Mouse (Mus musculus) heart, embryonic 14.5 days (tissue): ENCODE measurements around the gene Tmprss3. TPM values are rescaled to one million over a fixed set of nuclear protein-coding genes. Genes with fewer than 3 reads are reported as not detected.

ENCODE experiments used
- ATAC-seq: fragments of 200-750 bp; cut with Nextera tagmentation; 2 replicates; pipeline ENCODE4 v1.8.0; 2017; ENCODE audit warnings: low read depth, moderate TSS enrichment; ENCODE audit not compliant: insufficient number of reproducible peaks, insufficient read depth, low FRiP score
- H3K27ac ChIP-seq, 2 experiments: fragments of 200-500 bp in 1 of 2; fragments of 300-500 bp in 1 of 2; sonication (generic) in 1 of 2; replicated peaks in 1 of 2; 2 replicates each; pipeline ENCODE4 v1.5.1; 2012 to 2014; ENCODE audit warnings: low read depth in 2 of 2, low read length in 2 of 2, control low read depth in 1 of 2, mild to moderate bottlenecking in 1 of 2, mixed read lengths in 1 of 2; ENCODE audit not compliant: control insufficient read depth in 1 of 2, insufficient read depth in 1 of 2
- H3K27me3 ChIP-seq: fragments of 300-500 bp; sonication (generic); 2 replicates; pipeline ENCODE4 v1.6.1; 2014; ENCODE audit warnings: mild to moderate bottlenecking, low read length, control low read depth; ENCODE audit not compliant: control insufficient read depth, insufficient read depth
- H3K36me3 ChIP-seq: fragments of 300-500 bp; sonication (generic); 2 replicates; pipeline ENCODE4 v1.6.1; 2014; ENCODE audit warnings: mild to moderate bottlenecking, control low read depth, low read length, mixed read lengths; ENCODE audit not compliant: control insufficient read depth, insufficient read depth
- H3K4me1 ChIP-seq, 2 experiments: fragments of 200-500 bp in 1 of 2; fragments of 300-500 bp in 1 of 2; sonication (generic) in 1 of 2; 2 replicates each; pipeline ENCODE4 v1.6.1; 2012 to 2014; ENCODE audit warnings: low read length in 2 of 2, control low read depth in 1 of 2, mixed read lengths in 1 of 2; ENCODE audit not compliant: control insufficient read depth in 2 of 2, insufficient read depth in 2 of 2
- H3K4me2 ChIP-seq: fragments of 300-500 bp; sonication (generic); 2 replicates; pipeline ENCODE4 v1.6.1; 2014; ENCODE audit warnings: mild to moderate bottlenecking, low read length
- H3K4me3 ChIP-seq, 2 experiments: fragments of 200-500 bp in 1 of 2; fragments of 300-500 bp in 1 of 2; sonication (generic) in 1 of 2; 2 replicates each; pipeline ENCODE4 v1.5.1; 2012 to 2014; ENCODE audit warnings: low read length in 2 of 2, mild to moderate bottlenecking in 2 of 2, control low read depth in 1 of 2, low read depth in 1 of 2, moderate library complexity in 1 of 2; ENCODE audit not compliant: control insufficient read depth in 1 of 2, insufficient read depth in 1 of 2
- H3K9ac ChIP-seq: fragments of 300-500 bp; sonication (generic); 2 replicates; pipeline ENCODE4 v1.6.1; 2014; ENCODE audit warnings: mild to moderate bottlenecking, low read length
- H3K9me3 ChIP-seq: fragments of 300-500 bp; sonication (generic); 2 replicates; pipeline ENCODE4 v1.6.1; 2016; ENCODE audit warnings: low read length, control low read depth; ENCODE audit not compliant: control insufficient read depth
- WGBS: fragments of 180-500 bp; shearing (Covaris S2); extraction: QIAGEN DNeasy Blood & Tissue Kit; methylation state at CpG from one replicate; pipeline ENCODE4 v1.1.7; 2014; 5-methylcytosine and 5-hydroxymethylcytosine counted together
- polyA plus RNA-seq: library from polyadenylated mRNA; unstranded; fragments of >200 nt; fragmentation: Nextera tagmentation; extraction: Ambion mirVana; gene quantifications from 2 replicates; pipeline ENCODE4 v1.2.1, GENCODE M21; 2014

Gene Tmprss3
- polyA plus RNA-seq, 1 experiment from 2014 or later = 0.09 TPM

- H3K27ac ChIP-seq = no peak overlapping the region
- ATAC-seq = no peak
- H3K9me3 ChIP-seq = no peaks in the 10 kb centered on the region
- H3K27me3 ChIP-seq = no peaks in the 10 kb centered on the region
- H3K36me3 ChIP-seq = no peaks in the 10 kb centered on the region
- H3K9ac ChIP-seq = no peak overlapping the region
- H3K4me1 ChIP-seq = no peaks in the 10 kb centered on the region
- whole genome bisulfite sequencing = 83% methylated on average over 4 of the region's 4 CpGs
- H3K4me2 ChIP-seq = no peak overlapping the region
- no peak overlapping the region for H3K4me3 ChIP-seq
Observed at GRCm38 (mm10) chr17:31181490-31181889, 17.3 kb downstream of the Tmprss3 start.

- Histone ChIP-seq H3K4me1 (no peaks in the 10 kb centered on the region), H3K4me3 (no peak overlapping the region), H3K9me3 (0 out of 2 replicates have a peak, but pooled peaks cover 2% of the 10 kb centered on the region), H3K9ac (no peak overlapping the region), H3K4me2 (no peak overlapping the region), H3K27me3 (no peaks in the 10 kb centered on the region), H3K36me3 (no peaks in the 10 kb centered on the region), H3K27ac (no peak overlapping the region)
- WGBS = 84% methylated on average over 4 of the region's 4 CpGs
- ATAC-seq = no peak
Observed at GRCm38 (mm10) chr17:31176321-31176720, 22.5 kb downstream of the Tmprss3 start.

DNA sequence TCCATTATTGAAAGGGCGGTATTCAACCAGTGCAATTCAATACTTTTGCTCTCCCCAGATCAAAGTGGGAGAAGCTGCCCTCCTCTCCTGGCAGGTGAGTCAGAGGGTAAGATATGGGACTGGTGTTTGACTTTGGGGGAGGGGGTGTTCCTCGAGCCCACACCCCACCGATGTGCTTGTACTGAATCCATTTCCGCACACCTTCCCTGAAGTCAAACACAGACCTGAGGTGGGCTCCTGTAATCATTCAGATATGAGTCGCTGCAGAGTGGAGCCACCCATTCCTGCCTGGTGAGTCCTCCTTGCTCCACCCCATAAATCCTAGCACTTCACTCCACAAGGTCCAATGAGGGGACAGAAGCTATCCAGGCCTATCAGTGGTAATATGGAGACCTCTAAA lies 29.0 kb downstream of the Tmprss3 start:
- Histone ChIP-seq H3K27me3 (no peaks in the 10 kb centered on the region), H3K4me3 (no peak overlapping the region), H3K4me1 (no peaks in the 10 kb centered on the region), H3K36me3 (no peaks in the 10 kb centered on the region), H3K9me3 (0 out of 2 replicates have a peak, but pooled peaks cover 2% of the 10 kb centered on the region), H3K4me2 (no peak overlapping the region), H3K27ac (no peak overlapping the region), H3K9ac (no peak overlapping the region)
- WGBS = 80% methylated on average over 5 of the region's 5 CpGs
- ATAC-seq = no peak

- no peak for ATAC-seq
- H3K27ac ChIP-seq = no peak within 1 kb of the TSS
- H3K4me1 ChIP-seq = no peaks in the 10 kb centered on the region
- H3K4me2 ChIP-seq = no peak within 1 kb of the TSS
- no peak within 1 kb of the TSS for H3K4me3 ChIP-seq
- no peaks in the 10 kb centered on the region for H3K9me3 ChIP-seq
- no peaks in the 10 kb centered on the region for H3K36me3 ChIP-seq
- no peaks in the 10 kb centered on the region for H3K27me3 ChIP-seq
- H3K9ac ChIP-seq = no peak within 1 kb of the TSS
- 53% methylated on average over 6 of the region's 6 CpGs for WGBS
Observed at GRCm38 (mm10) chr17:31165127-31165526, 33.6 kb downstream of the Tmprss3 start, which contains the start of gene Tff1. Tff1 (minus strand) TSS chr17:31165277.

DNA sequence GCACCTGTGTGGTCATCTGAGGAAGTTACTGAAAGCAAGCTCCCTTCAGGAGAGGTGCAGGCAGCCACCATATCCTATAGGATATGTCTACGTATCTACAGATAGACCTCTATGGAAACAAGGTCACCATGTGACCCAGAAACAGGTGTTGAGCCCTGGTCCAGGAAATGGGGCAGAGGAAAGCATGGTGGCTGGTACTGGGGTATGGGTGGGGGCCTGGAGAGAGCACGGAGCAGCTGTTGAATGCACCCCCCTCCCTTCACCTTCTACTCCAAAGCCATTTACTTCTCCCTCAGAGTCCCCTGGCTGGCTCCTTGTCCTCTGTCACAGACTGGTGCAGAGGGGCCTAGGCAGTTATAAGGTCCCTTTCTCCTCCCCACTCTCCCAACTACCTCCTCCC lies 35.0 kb downstream of the Tmprss3 start:
- Histone ChIP-seq H3K4me1 (no peaks in the 10 kb centered on the region), H3K36me3 (no peaks in the 10 kb centered on the region), H3K9ac (no peak overlapping the region), H3K4me3 (no peak overlapping the region), H3K9me3 (0 out of 2 replicates have a peak, but pooled peaks cover 3% of the 10 kb centered on the region), H3K4me2 (no peak overlapping the region), H3K27ac (no peak overlapping the region), H3K27me3 (no peaks in the 10 kb centered on the region)
- WGBS = 79% methylated on average over 2 of the region's 2 CpGs
- ATAC-seq = no peak

GRCm38 (mm10) chr17:31162607-31163006 lies 36.2 kb downstream of the Tmprss3 start:
- Histone ChIP-seq H3K36me3 (no peaks in the 10 kb centered on the region), H3K4me3 (no peak overlapping the region), H3K4me2 (no peak overlapping the region), H3K9me3 (0 out of 2 replicates have a peak, but pooled peaks cover 4% of the 10 kb centered on the region), H3K9ac (no peak overlapping the region), H3K27ac (no peak overlapping the region), H3K4me1 (no peaks in the 10 kb centered on the region), H3K27me3 (no peaks in the 10 kb centered on the region)
- no peak for ATAC-seq
- 70% methylated on average over 12 of the region's 12 CpGs for WGBS

GRCm38 (mm10) chr17:31160291-31160690 lies 38.5 kb downstream of the Tmprss3 start:
- H3K4me2 ChIP-seq = no peak overlapping the region
- H3K4me3 ChIP-seq = no peak overlapping the region
- H3K27me3 ChIP-seq = no peaks in the 10 kb centered on the region
- 0 out of 2 replicates have a peak, but pooled peaks cover 4% of the 10 kb centered on the region for H3K9me3 ChIP-seq
- 71% methylated on average over 4 of the region's 4 CpGs for WGBS
- H3K9ac ChIP-seq = no peak overlapping the region
- H3K4me1 ChIP-seq = no peaks in the 10 kb centered on the region
- no peaks in the 10 kb centered on the region for H3K36me3 ChIP-seq
- no peak overlapping the region for H3K27ac ChIP-seq
- ATAC-seq = no peak

DNA sequence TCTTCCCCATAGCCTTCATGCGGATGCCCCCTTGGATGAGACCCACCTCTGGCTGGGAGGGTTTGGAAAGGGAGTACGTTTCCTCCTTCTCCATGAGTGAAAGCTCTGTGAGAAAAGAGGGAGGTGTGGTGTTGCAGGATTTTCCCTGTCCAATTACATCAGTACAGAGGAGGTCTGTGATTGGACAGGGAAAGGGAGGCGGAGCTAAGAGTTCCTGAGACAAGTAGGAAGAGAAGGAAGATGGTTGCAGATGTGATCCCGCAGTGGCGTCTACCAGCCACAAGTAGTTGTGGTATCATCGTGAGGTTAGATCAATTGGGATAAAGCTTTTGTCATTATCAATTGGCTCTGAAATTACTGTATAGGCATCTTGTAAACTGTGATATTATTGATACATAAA lies 40.9 kb downstream of the Tmprss3 start:
- Histone ChIP-seq H3K9me3 (0 out of 2 replicates have a peak, but pooled peaks cover 4% of the 10 kb centered on the region), H3K4me3 (no peak overlapping the region), H3K27me3 (no peaks in the 10 kb centered on the region), H3K9ac (no peak overlapping the region), H3K27ac (no peak overlapping the region), H3K36me3 (no peaks in the 10 kb centered on the region), H3K4me2 (no peak overlapping the region), H3K4me1 (no peaks in the 10 kb centered on the region)
- no peak for ATAC-seq
- 73% methylated on average over 6 of the region's 6 CpGs for WGBS
